Mouse (Mus musculus) intestine, embryonic 15.5 days (tissue): ENCODE data around the gene Rinl. TPM values are rescaled to one million over a fixed set of nuclear protein-coding genes. Genes with fewer than 3 reads are reported as not detected.

Experiments
- ATAC-seq: fragments of 200-750 bp; cut with Nextera tagmentation; 2 replicates; pipeline ENCODE4 v1.8.0; 2017; ENCODE audit warnings: moderate TSS enrichment, moderate library complexity
- H3K27ac ChIP-seq: fragments of 300-500 bp; sonication (generic); 2 replicates; pipeline ENCODE4 v1.5.1; 2015; ENCODE audit warnings: mild to moderate bottlenecking, inconsistent platforms
- H3K27me3 ChIP-seq: fragments of 300-500 bp; sonication (generic); replicated peaks from 2 replicates; pipeline ENCODE4 v1.6.1; 2015; ENCODE audit warnings: inconsistent platforms
- H3K36me3 ChIP-seq: fragments of 300-500 bp; sonication (generic); 2 replicates; pipeline ENCODE4 v1.6.1; 2015; ENCODE audit warnings: inconsistent platforms
- H3K4me1 ChIP-seq: fragments of 300-500 bp; sonication (generic); replicated peaks from 2 replicates; pipeline ENCODE4 v1.6.1; 2015; ENCODE audit warnings: inconsistent platforms
- H3K4me2 ChIP-seq: fragments of 300-500 bp; sonication (generic); replicated peaks from 2 replicates; pipeline ENCODE4 v1.6.1; 2015; ENCODE audit warnings: mild to moderate bottlenecking, inconsistent platforms
- H3K4me3 ChIP-seq: fragments of 300-500 bp; sonication (generic); replicated peaks from 2 replicates; pipeline ENCODE4 v1.5.1; 2015; ENCODE audit warnings: inconsistent platforms
- H3K9ac ChIP-seq: fragments of 300-500 bp; sonication (generic); 2 replicates; pipeline ENCODE4 v1.6.1; 2015; ENCODE audit warnings: inconsistent platforms
- H3K9me3 ChIP-seq: fragments of 300-500 bp; sonication (generic); 2 replicates; pipeline ENCODE4 v1.6.1; 2016; ENCODE audit warnings: inconsistent platforms
- WGBS: fragments of 180-500 bp; shearing (Covaris S2); methylation state at CpG from one replicate; pipeline ENCODE4 v1.1.7; 2015; 5-methylcytosine and 5-hydroxymethylcytosine counted together
- polyA plus RNA-seq: library from polyadenylated mRNA; unstranded; fragments of >200 nt; fragmentation: Nextera tagmentation; extraction: Ambion mirVana; gene quantifications from 2 replicates; pipeline ENCODE4 v1.2.1, GENCODE M21; 2015

Gene Rinl
- polyA plus RNA-seq, 1 experiment from 2014 or later = 4.5 TPM

GRCm38 (mm10) chr7:28802846-28803588 lies 14.2 kb downstream of the Rinl start:
- H3K9me3 ChIP-seq = no peaks in the 10 kb centered on the region
- no peaks in the 10 kb centered on the region for H3K36me3 ChIP-seq
- peaks cover 25% of the 10 kb centered on the region for H3K4me1 ChIP-seq
- WGBS = 12% methylated on average over 10 of the region's 10 CpGs
- H3K4me2 ChIP-seq = peak overlapping the region; percentile 35
- H3K27me3 ChIP-seq = no peaks in the 10 kb centered on the region
- H3K27ac ChIP-seq = peak overlapping the region; percentile 97
- ATAC-seq = peak; percentile 82
- peak overlapping the region; percentile 23; the same call in 1 of the 2 replicates for H3K9ac ChIP-seq
- H3K4me3 ChIP-seq = no peak overlapping the region

- peaks cover 28% of the 10 kb centered on the region for H3K4me1 ChIP-seq
- H3K36me3 ChIP-seq = no peaks in the 10 kb centered on the region
- no peaks in the 10 kb centered on the region for H3K9me3 ChIP-seq
- H3K9ac ChIP-seq = peak overlapping the region; percentile 23; the same call in 1 of the 2 replicates
- 21% methylated on average over 4 of the region's 4 CpGs for WGBS
- ATAC-seq = peak; percentile 31
- H3K27me3 ChIP-seq = no peaks in the 10 kb centered on the region
- H3K27ac ChIP-seq = peak overlapping the region; percentile 97
- no peak overlapping the region for H3K4me3 ChIP-seq
- H3K4me2 ChIP-seq = peak overlapping the region; percentile 35
Observed at GRCm38 (mm10) chr7:28803756-28804155, 15.0 kb downstream of the Rinl start.

GRCm38 (mm10) chr7:28806869-28807268 lies 18.1 kb downstream of the Rinl start:
- Histone ChIP-seq H3K27me3 (no peaks in the 10 kb centered on the region), H3K4me3 (no peak overlapping the region), H3K4me1 (peaks cover 24% of the 10 kb centered on the region), H3K4me2 (no peak overlapping the region), H3K27ac (no peak overlapping the region), H3K9me3 (no peaks in the 10 kb centered on the region), H3K9ac (no peak overlapping the region), H3K36me3 (no peaks in the 10 kb centered on the region)
- 81% methylated on average over 4 of the region's 4 CpGs for WGBS
- ATAC-seq = no peak

- WGBS = 43% methylated on average over 6 of the region's 8 CpGs
- Histone ChIP-seq H3K4me2 (peak overlapping the region; percentile 93), H3K4me1 (peaks cover 21% of the 10 kb centered on the region), H3K4me3 (peak overlapping the region; percentile 72), H3K27ac (peak overlapping the region; percentile 100), H3K27me3 (no peaks in the 10 kb centered on the region), H3K9me3 (no peaks in the 10 kb centered on the region), H3K36me3 (no peaks in the 10 kb centered on the region), H3K9ac (peak overlapping the region; percentile 90)
- no peak for ATAC-seq
Observed at GRCm38 (mm10) chr7:28807641-28808220, 19.0 kb downstream of the Rinl start.

GRCm38 (mm10) chr7:28808221-28808941 lies 19.6 kb downstream of the Rinl start, which contains the start of gene Hnrnpl:
Hnrnpl (plus strand) TSS chr7:28808541.
- WGBS = 2% methylated on average over 35 of the region's 35 CpGs
- Histone ChIP-seq H3K4me2 (peak within 1 kb of the TSS; percentile 93), H3K36me3 (no peaks in the 10 kb centered on the region), H3K27ac (peak within 1 kb of the TSS; percentile 100), H3K9ac (peak within 1 kb of the TSS; percentile 90), H3K9me3 (no peaks in the 10 kb centered on the region), H3K27me3 (no peaks in the 10 kb centered on the region), H3K4me1 (peaks cover 21% of the 10 kb centered on the region), H3K4me3 (peak within 1 kb of the TSS; percentile 72)
- ATAC-seq = peak; percentile 9

GRCm38 (mm10) chr7:28808957-28809393 lies 20.2 kb downstream of the Rinl start:
- Histone ChIP-seq H3K4me1 (peaks cover 26% of the 10 kb centered on the region), H3K4me3 (peak overlapping the region; percentile 72), H3K27ac (peak overlapping the region; percentile 100), H3K4me2 (peak overlapping the region; percentile 93), H3K36me3 (peaks cover 6% of the 10 kb centered on the region; the same call in 1 of the 2 replicates), H3K27me3 (no peaks in the 10 kb centered on the region), H3K9me3 (no peaks in the 10 kb centered on the region), H3K9ac (peak overlapping the region; percentile 90)
- peak; percentile 74 for ATAC-seq
- WGBS = 1% methylated on average over 26 of the region's 32 CpGs

- Histone ChIP-seq H3K36me3 (peaks cover 11% of the 10 kb centered on the region), H3K4me3 (peak overlapping the region; percentile 72), H3K4me1 (peaks cover 31% of the 10 kb centered on the region), H3K9ac (peak overlapping the region; percentile 90), H3K27ac (peak overlapping the region; percentile 100), H3K4me2 (peak overlapping the region; percentile 93), H3K9me3 (no peaks in the 10 kb centered on the region), H3K27me3 (no peaks in the 10 kb centered on the region)
- under 1% methylated on average over 35 of the region's 35 CpGs for WGBS
- ATAC-seq = peak; percentile 35
Observed at GRCm38 (mm10) chr7:28809401-28810089, 20.8 kb downstream of the Rinl start.

GRCm38 (mm10) chr7:28810107-28811066 lies 21.6 kb downstream of the Rinl start:
- ATAC-seq = peak; percentile 90
- Histone ChIP-seq H3K9ac (peak overlapping the region; percentile 92), H3K36me3 (peaks cover 17% of the 10 kb centered on the region), H3K4me1 (peaks cover 37% of the 10 kb centered on the region), H3K4me2 (peak overlapping the region; percentile 93), H3K27ac (peak overlapping the region; percentile 100), H3K9me3 (no peaks in the 10 kb centered on the region), H3K27me3 (no peaks in the 10 kb centered on the region), H3K4me3 (peak overlapping the region; percentile 72)
- WGBS = under 1% methylated on average over 68 of the region's 70 CpGs

- peaks cover 26% of the 10 kb centered on the region for H3K36me3 ChIP-seq
- H3K4me2 ChIP-seq = peak overlapping the region; percentile 77
- H3K4me1 ChIP-seq = peaks cover 45% of the 10 kb centered on the region
- H3K4me3 ChIP-seq = peak overlapping the region; percentile 68
- H3K9me3 ChIP-seq = no peaks in the 10 kb centered on the region
- ATAC-seq = peak; percentile 54
- peak overlapping the region; percentile 98 for H3K27ac ChIP-seq
- no peaks in the 10 kb centered on the region for H3K27me3 ChIP-seq
- peak overlapping the region; percentile 92 for H3K9ac ChIP-seq
- WGBS = 1% methylated on average over 40 of the region's 40 CpGs
Observed at GRCm38 (mm10) chr7:28811228-28811627, 22.5 kb downstream of the Rinl start.

- peak overlapping the region; percentile 68 for H3K4me3 ChIP-seq
- H3K9ac ChIP-seq = peak overlapping the region; percentile 92
- ATAC-seq = no peak
- WGBS = 3% methylated on average over 7 of the region's 7 CpGs
- peak overlapping the region; percentile 77 for H3K4me2 ChIP-seq
- no peaks in the 10 kb centered on the region for H3K9me3 ChIP-seq
- peak overlapping the region; percentile 98 for H3K27ac ChIP-seq
- peaks cover 30% of the 10 kb centered on the region for H3K36me3 ChIP-seq
- peaks cover 50% of the 10 kb centered on the region for H3K4me1 ChIP-seq
- H3K27me3 ChIP-seq = no peaks in the 10 kb centered on the region
Observed at GRCm38 (mm10) chr7:28811640-28812275, 23.0 kb downstream of the Rinl start.
